In the genomic region with DNA sequence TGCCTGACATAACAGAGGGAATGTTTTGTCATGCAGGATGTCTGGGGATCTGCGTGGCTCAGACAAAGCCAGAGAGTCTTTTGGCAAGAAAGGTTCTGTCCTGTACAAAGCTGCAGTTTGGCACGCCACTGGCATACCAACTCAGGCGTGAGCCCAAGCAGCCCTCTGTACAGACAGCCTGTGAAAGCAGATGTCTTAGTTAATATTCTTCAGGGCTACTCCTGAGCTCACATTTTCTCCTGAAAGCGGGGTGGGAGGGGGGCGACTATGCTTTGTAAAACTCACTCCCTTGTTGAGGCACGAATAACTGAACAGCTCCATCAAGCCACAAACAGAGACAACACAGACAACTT, we compare ENCODE assay signal across 10 mouse cellular contexts. TPM values are rescaled to one million over a fixed set of nuclear protein-coding genes. Genes with fewer than 3 reads are reported as not detected.
A peak's percentile ranks its signal among the peaks of the same experiment; 100 is the strongest.
DNase-seq lines count a peak whose midpoint lies in the region; ATAC-seq and TF ChIP-seq lines count a peak whose summit lies in the region.
"Had no signal": no experiment of that assay in that cellular context is flagged by ENCODE, and none has a peak within 500 bp of the region (broad histone marks: within the 10 kb centered on the region; RNA-seq: fewer than 3 reads in every experiment).

No protein-coding gene starts in this region.

- H3K4me1 ChIP-seq in forebrain, embryonic 13.5 days: peaks cover 27% of the 10 kb centered on the region
- 0 out of 2 replicates have a peak, but pooled peaks cover 7% of the 10 kb centered on the region for H3K4me1 ChIP-seq in hindbrain, postnatal 0 days (ENCODE audit: insufficient read depth, low read length)
- H3K4me1 ChIP-seq in neural tube, embryonic 15.5 days: peaks cover 8% of the 10 kb centered on the region

- DNase-seq in layer of hippocampus, adult 2 months (ENCODE audit: low spot score in 2 of 2): peak; percentile 19 to 43
- DNase-seq in layer of hippocampus, adult 9-10 months (ENCODE audit: low spot score): no peak
- DNase-seq in hindbrain, postnatal 0 days (ENCODE audit: low spot score): peak; percentile 90
- DNase-seq in thymus, postnatal 0 days (ENCODE audit: low spot score): no peak
- no peak for DNase-seq in kidney, postnatal 25 days
- DNase-seq in urinary bladder, adult 2 months (ENCODE audit: low spot score): no peak

- TF ChIP-seq CTCF in layer of hippocampus, adult 2 months (conservative IDR thresholded peaks at IDR 0.05): no peak
- no peak for TF ChIP-seq CTCF in hindbrain, postnatal 0 days (IDR thresholded peaks at IDR 0.05; ENCODE audit: low read depth)

- H3K27ac ChIP-seq in layer of hippocampus, adult 2 months: peak overlapping the region; percentile 73
- H3K27ac ChIP-seq in forebrain, embryonic 13.5 days: peak overlapping the region; percentile 94
- peak overlapping the region; percentile 85 for H3K27ac ChIP-seq in hindbrain, postnatal 0 days
- peak overlapping the region; percentile 72 for H3K27ac ChIP-seq in neural tube, embryonic 15.5 days (replicated peaks)
- H3K27ac ChIP-seq: liver, embryonic 14.5 days had no signal

- peak overlapping the region; percentile 37 for H3K4me2 ChIP-seq in forebrain, embryonic 13.5 days
- H3K4me2 ChIP-seq in hindbrain, postnatal 0 days (ENCODE audit: low read depth, low read length): peak overlapping the region; percentile 40
- H3K4me2 ChIP-seq in neural tube, embryonic 15.5 days: peak overlapping the region; percentile 19; the same call in 1 of the 2 replicates

- H3K9ac ChIP-seq in forebrain, embryonic 13.5 days: no peak overlapping the region
- no peak overlapping the region for H3K9ac ChIP-seq in hindbrain, postnatal 0 days (replicated peaks; ENCODE audit: low read length)
- H3K9ac ChIP-seq in neural tube, embryonic 15.5 days (replicated peaks): no peak overlapping the region
- H3K9ac ChIP-seq: liver, embryonic 14.5 days had no signal

- H3K9me3 ChIP-seq in forebrain, embryonic 13.5 days (replicated peaks): no peaks in the 10 kb centered on the region
- H3K9me3 ChIP-seq in hindbrain, postnatal 0 days (ENCODE audit: low read length): no peaks in the 10 kb centered on the region
- no peaks in the 10 kb centered on the region for H3K9me3 ChIP-seq in neural tube, embryonic 15.5 days (replicated peaks)

- peak overlapping the region; percentile 23 for H3K4me3 ChIP-seq in layer of hippocampus, adult 2 months
- 0 out of 2 replicates have a peak overlapping the region, but pooled peaks have one; percentile 5 for H3K4me3 ChIP-seq in forebrain, embryonic 13.5 days
- H3K4me3 ChIP-seq in hindbrain, postnatal 0 days (ENCODE audit: low read length): no peak overlapping the region
- no peak overlapping the region for H3K4me3 ChIP-seq in neural tube, embryonic 15.5 days (replicated peaks)

- H3K36me3 ChIP-seq in forebrain, embryonic 13.5 days (ENCODE audit: poor library complexity, severe bottlenecking): no peaks in the 10 kb centered on the region
- H3K36me3 ChIP-seq in hindbrain, postnatal 0 days (ENCODE audit: insufficient read depth, low read length): no peaks in the 10 kb centered on the region
- no peaks in the 10 kb centered on the region for H3K36me3 ChIP-seq in neural tube, embryonic 15.5 days

- WGBS in forebrain, embryonic 13.5 days: 27% methylated on average over 6 of the region's 6 CpGs
- WGBS in hindbrain, postnatal 0 days: 21% methylated on average over 6 of the region's 6 CpGs
- 34% methylated on average over 6 of the region's 6 CpGs for WGBS in neural tube, embryonic 15.5 days

- H3K27me3 ChIP-seq in forebrain, embryonic 13.5 days: no peaks in the 10 kb centered on the region
- H3K27me3 ChIP-seq in hindbrain, postnatal 0 days (ENCODE audit: insufficient read depth, low read length): no peaks in the 10 kb centered on the region
- H3K27me3 ChIP-seq in neural tube, embryonic 15.5 days (replicated peaks): no peaks in the 10 kb centered on the region

- ATAC-seq in forebrain, embryonic 13.5 days: peak; percentile 95
- ATAC-seq in hindbrain, postnatal 0 days: peak; percentile 97
- peak; percentile 93 for ATAC-seq in neural tube, embryonic 15.5 days (ENCODE audit: low FRiP score)
- ATAC-seq: CD4-positive, CD25-positive, alpha-beta regulatory T cell, adult 4 months had no signal

RNA-seq across cellular contexts. Expression of a gene that starts 56.3 kb away (rescaled TPM):
- total RNA-seq in layer of hippocampus, adult 2 months (2021): 10 to 100 TPM; 23.8 to 24.2 TPM
- 35.3 and 37.1 TPM in 2 replicates for polyA plus RNA-seq in forebrain, embryonic 13.5 days (2015; fragmentation: Nextera tagmentation; extraction: Ambion mirVana)
- total RNA-seq in hindbrain, postnatal 0 days (2014; rRNA removed): 24.4 and 25.3 TPM in 2 replicates
- polyA plus RNA-seq in hindbrain, postnatal 0 days (2015; fragmentation: Nextera tagmentation; extraction: Ambion mirVana): 21.1 and 22.5 TPM in 2 replicates
- 29.2 and 30.5 TPM in 2 replicates for polyA plus RNA-seq in neural tube, embryonic 15.5 days (2015; fragmentation: Nextera tagmentation; extraction: Ambion mirVana)
- polyA plus RNA-seq in thymus, postnatal 0 days (2015; fragmentation: Nextera tagmentation; extraction: Ambion mirVana): 35.6 and 36.3 TPM in 2 replicates
- polyA plus RNA-seq in urinary bladder, adult 2 months (2012; rRNA removed): 15.2 and 17.8 TPM in 2 replicates

RNA-seq across cellular contexts. Expression of a gene that starts 56.3 kb away (rescaled TPM):
- 10 to 100 TPM; 35.4 to 42.8 TPM for total RNA-seq in layer of hippocampus, adult 2 months (2021)
- polyA plus RNA-seq in forebrain, embryonic 13.5 days (2015; fragmentation: Nextera tagmentation; extraction: Ambion mirVana): 46.0 and 51.1 TPM in 2 replicates
- 15.6 and 19.1 TPM in 2 replicates for total RNA-seq in hindbrain, postnatal 0 days (2014; rRNA removed)
- polyA plus RNA-seq in hindbrain, postnatal 0 days (2015; fragmentation: Nextera tagmentation; extraction: Ambion mirVana): 13.8 and 14.7 TPM in 2 replicates
- 18.9 and 24.6 TPM in 2 replicates for polyA plus RNA-seq in neural tube, embryonic 15.5 days (2015; fragmentation: Nextera tagmentation; extraction: Ambion mirVana)
- polyA plus RNA-seq in thymus, postnatal 0 days (2015; fragmentation: Nextera tagmentation; extraction: Ambion mirVana): 29.2 and 36.8 TPM in 2 replicates
- polyA plus RNA-seq in urinary bladder, adult 2 months (2012; rRNA removed): 17.9 and 18.4 TPM in 2 replicates

Comparison
In these comparisons a context has a peak if more than half of its experiments do, and no peak if none do; other contexts are left out.
1. DNase-seq: peak in layer of hippocampus, adult 2 months (2 of 2) and hindbrain, postnatal 0 days (single experiment); none in layer of hippocampus, adult 9-10 months (single experiment), thymus, postnatal 0 days (single experiment), kidney, postnatal 25 days (0 of 2) and urinary bladder, adult 2 months (single experiment).
2. H3K4me3 ChIP-seq: peak in layer of hippocampus, adult 2 months (single experiment) and forebrain, embryonic 13.5 days (single experiment); none in hindbrain, postnatal 0 days (single experiment) and neural tube, embryonic 15.5 days (single experiment).
3. Peak in every context shown above with its lines, with median percentiles within 50 percentile points of each other: H3K27ac ChIP-seq, ATAC-seq and H3K4me2 ChIP-seq.